Mouse (Mus musculus) liver, postnatal 0 days (tissue): ENCODE data around the gene Eef1a2.

Experiments used
- CTCF ChIP-seq: sonication (generic); IDR thresholded peaks from 2 replicates; pipeline ENCODE4 v1.5.1; 2016; ENCODE audit warnings: antibody characterized with exemption, low read depth
- EP300 ChIP-seq: IDR thresholded peaks from 2 replicates; pipeline ENCODE4 v1.6.1; 2016; ENCODE audit warnings: antibody characterized with exemption, low read depth, mild to moderate bottlenecking

GRCm38 (mm10) chr2:181111665-181112064 is 45.1 kb downstream of the Eef1a2 start:
- peak; percentile 14; the same call in 1 of the 2 replicates for TF ChIP-seq CTCF
- no peak for TF ChIP-seq EP300
